Mouse (Mus musculus) skeletal muscle tissue, postnatal 0 days (tissue): ENCODE results near the gene Col13a1. TPM values are rescaled to one million over a fixed set of nuclear protein-coding genes. Genes with fewer than 3 reads are reported as not detected.

Experiments used
- polyA plus RNA-seq: library from polyadenylated mRNA; unstranded; fragments of >200 nt; fragmentation: Nextera tagmentation; extraction: Ambion mirVana; gene quantifications from 2 replicates; pipeline ENCODE4 v1.2.1, GENCODE M21; 2015

Col13a1 gene
- 1.4 and 1.6 TPM in 2 replicates for polyA plus RNA-seq

DNA sequence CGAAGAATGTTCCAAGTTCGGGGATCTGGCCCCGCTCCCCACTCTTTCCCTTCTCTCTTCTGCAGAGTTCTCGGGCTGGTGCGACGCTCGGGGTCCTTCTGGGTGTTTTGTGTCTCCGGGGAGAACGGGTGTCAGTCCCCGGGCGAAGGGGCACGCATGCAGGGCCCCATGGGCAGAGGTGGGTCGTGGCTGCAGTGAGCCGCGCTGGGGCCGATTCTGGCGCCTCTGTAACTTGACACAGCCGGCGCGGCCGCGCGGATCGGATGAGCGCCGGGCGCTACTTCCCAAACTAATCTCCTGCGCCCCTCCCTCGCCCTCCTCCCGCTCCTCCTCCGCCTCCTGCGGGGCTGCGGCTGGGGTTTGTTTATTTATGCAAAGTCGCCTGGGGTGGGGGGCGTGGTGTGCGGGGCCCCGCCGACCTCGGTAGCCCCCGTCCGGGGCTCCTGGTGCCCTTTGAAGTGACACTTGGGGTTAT lies at the start of gene Col13a1:
Gene Col13a1, minus strand, starts transcription at position 243 of the 475 bp plus-strand sequence.

Other genes starting within 250 kb of the Col13a1 start
- 12.9 and 18.2 TPM in 2 replicates for gene H2afy2, start 195.0 kb downstream of the Col13a1 start, polyA plus RNA-seq
- gene Neurog3, start 154.0 kb upstream of the Col13a1 start, polyA plus RNA-seq = not detected in 2 replicates
- 0.82 and 1.2 TPM in 2 replicates for gene Fam241b, start 164.8 kb upstream of the Col13a1 start, polyA plus RNA-seq